Mouse (Mus musculus) liver, embryonic 14.5 days (tissue): ENCODE results near the gene Lpp.

Source experiments
- CTCF ChIP-seq: IDR thresholded peaks from 2 replicates; pipeline ENCODE4 v1.5.1; 2016; ENCODE audit warnings: antibody characterized with exemption, low read depth, control low read depth
- EP300 ChIP-seq: IDR thresholded peaks from 2 replicates; pipeline ENCODE4 v1.6.1; 2016; ENCODE audit warnings: antibody characterized with exemption, low read depth

DNA sequence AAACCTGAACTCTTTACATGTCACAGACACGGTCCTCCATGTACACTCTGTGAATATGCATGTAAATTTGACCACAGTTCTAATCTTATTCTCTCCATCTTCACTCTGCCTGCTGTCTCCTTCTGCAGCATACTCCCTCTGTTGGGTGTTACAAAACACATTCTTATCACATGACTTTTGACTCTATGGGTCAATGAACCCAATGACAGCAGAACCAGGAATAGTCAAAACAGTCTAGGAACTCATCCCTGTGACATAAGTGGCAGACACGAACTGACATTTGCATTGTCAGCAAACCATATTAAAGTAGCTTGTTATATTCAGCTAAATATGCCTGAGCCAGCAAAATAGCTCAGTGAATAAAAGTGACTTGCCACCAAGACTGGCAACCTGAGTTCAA is 383.7 kb downstream of the Lpp start:
- TF ChIP-seq CTCF (no peak), EP300 (no peak)
